Mouse (Mus musculus) cerebellum, adult 9-10 months (tissue): ENCODE results near the gene Olfr768.
"Not testable (repeated sequence)": the region's sequence is repeated elsewhere in the genome, so short reads cannot be mapped to it uniquely, and the experiment has no call there.

Experiments
- DNase-seq: peaks from one replicate; pipeline ENCODE4 v3.0.0; 2022

Olfr768 gene

DNA sequence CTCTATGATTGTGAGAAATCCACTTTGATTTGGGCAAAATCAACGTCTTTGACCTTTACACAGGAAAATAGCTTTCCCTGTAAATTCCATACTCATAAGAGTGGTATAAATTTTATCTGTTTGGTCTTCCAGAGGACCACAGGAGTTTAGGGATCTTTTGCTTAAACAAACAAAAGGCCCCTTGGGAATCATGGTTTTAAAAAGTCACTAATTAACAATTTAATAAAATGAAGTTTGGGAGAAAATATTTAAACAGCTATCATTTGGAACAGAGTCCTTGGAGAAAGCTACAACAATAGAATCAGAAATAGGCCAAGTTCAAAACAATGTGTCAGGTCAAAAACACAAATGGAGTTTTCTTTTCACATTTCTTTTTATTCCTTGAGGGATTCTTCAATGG is at the start of gene Olfr768:
Gene Olfr768 (minus strand): TSS at position 101 of the 400 bp plus-strand sequence.
- no peak for DNase-seq

DNA sequence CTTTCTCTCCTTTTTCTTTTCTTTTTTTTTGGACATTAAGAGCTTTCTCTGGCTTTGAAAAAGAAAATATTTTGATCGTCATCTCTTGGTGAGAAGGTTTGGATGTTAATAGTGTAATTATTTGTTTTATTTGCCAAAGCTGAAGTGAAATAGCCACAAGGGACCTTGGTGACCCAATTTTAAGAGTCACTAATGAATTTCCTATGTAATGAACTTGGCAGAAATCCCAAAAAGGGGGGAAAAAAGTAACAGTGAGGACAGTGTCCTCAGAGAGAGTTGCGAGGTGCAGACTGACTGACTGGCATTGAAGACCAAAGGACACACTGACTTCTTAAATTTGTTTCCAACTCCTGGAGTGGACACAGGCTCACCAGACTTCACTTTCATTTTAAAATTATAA is 39.7 kb upstream of the Olfr768 start, which contains the start of gene Olfr770:
Gene Olfr770 (minus strand): TSS at position 101 of the 400 bp plus-strand sequence.
- peak; percentile 4 for DNase-seq

DNA sequence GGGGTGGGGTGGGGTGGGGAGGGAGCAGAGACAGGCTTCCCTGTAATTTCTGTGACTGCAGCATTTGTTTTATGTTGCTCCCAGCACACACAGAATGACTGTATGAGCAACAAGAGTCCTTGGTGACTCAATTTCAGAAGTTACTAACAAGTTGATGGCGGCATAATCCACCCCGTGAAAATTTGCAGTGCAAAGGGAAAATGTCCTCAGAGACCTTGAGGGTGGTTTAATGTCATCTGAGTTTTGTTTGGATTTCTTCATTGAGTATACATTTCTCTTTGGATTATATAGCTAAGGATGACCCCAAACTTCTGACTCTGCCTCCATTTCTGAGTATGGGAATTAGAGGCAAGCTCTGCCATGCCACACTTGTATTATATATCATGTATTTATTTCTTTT is 18.6 kb upstream of the Olfr768 start, which contains the start of gene Olfr769:
Gene Olfr769 (minus strand): TSS at position 101 of the 400 bp plus-strand sequence.
- DNase-seq: no peak

- DNase-seq: no peak
Measured at GRCm38 (mm10) chr10:129115146-129115545, 16.0 kb upstream of the Olfr768 start.

DNA sequence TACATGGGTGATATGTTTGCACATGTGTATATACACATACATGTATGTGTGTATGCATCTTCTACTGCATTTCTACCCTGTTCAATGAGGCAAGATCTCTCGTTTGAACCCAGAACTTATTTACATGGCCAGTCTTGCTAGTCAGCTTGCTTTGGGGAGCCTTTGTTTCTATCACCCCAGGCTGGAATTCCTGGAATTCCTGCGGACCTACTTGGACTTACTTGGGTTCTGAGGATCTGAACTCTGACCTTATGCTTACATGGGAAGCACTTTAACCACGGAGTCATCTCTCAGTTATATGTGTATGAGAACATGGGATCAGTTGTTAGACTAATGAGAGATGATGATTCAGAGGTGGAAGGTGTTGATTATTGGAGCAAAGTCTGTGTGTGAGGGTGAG is 2.1 kb upstream of the Olfr768 start:
- DNase-seq: no peak

GRCm38 (mm10) chr10:129082810-129083209 is 16.4 kb downstream of the Olfr768 start, which contains the start of gene Olfr767:
Olfr767 (minus strand) TSS chr10:129082910.
- DNase-seq: not testable (repeated sequence)

DNA sequence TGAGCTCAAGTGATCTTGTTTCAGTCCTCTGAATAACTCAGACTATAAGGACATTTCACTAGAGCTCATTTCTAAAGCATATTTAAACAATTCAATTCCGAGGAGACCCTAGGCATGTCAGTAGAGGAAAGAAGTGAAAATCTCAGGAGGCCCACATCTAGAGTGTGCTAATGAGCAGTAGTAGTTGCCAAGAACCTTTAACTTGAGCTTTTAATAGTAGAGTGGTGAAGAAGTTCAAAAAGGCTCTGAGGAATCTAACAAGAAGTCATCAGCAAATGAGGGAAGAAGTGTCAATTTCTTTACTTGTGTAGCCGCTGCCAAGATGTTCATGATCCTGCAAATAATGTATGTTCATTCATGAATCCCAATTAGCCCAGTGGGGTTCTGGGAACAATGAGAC is 30.3 kb downstream of the Olfr768 start, which contains the start of gene Olfr766-ps1:
Gene Olfr766-ps1 (minus strand): TSS at position 101 of the 400 bp plus-strand sequence.
- DNase-seq: no peak

GRCm38 (mm10) chr10:129049898-129050297 is 49.3 kb downstream of the Olfr768 start, which contains the start of gene Olfr765:
Olfr765 (minus strand) TSS chr10:129049998.
- not testable (repeated sequence) for DNase-seq
